Mouse (Mus musculus) limb, embryonic 14.5 days (tissue): ENCODE measurements around the gene Gm20532. TPM values are rescaled to one million over a fixed set of nuclear protein-coding genes. Genes with fewer than 3 reads are reported as not detected.

Experiments
- ATAC-seq: fragments of 200-750 bp; cut with Nextera tagmentation; 2 replicates; pipeline ENCODE4 v1.8.0; 2017; ENCODE audit warnings: low read depth, moderate number of reproducible peaks, moderate TSS enrichment; ENCODE audit not compliant: low FRiP score
- DNase-seq: peaks from one replicate; pipeline ENCODE4 v3.0.0-alpha.2; 2015; ENCODE audit warnings: low spot score
- H3K27ac ChIP-seq: fragments of 300-500 bp; sonication (generic); replicated peaks from 2 replicates; pipeline ENCODE4 v1.5.1; 2014; ENCODE audit warnings: low read depth, mild to moderate bottlenecking, low read length, moderate library complexity, mixed read lengths
- H3K27me3 ChIP-seq: fragments of 300-500 bp; sonication (generic); 2 replicates; pipeline ENCODE4 v1.6.1; 2014; ENCODE audit warnings: low read length, mixed read lengths; ENCODE audit not compliant: control insufficient read depth, insufficient read depth
- H3K36me3 ChIP-seq: fragments of 300-500 bp; sonication (generic); 2 replicates; pipeline ENCODE4 v1.6.1; 2014; ENCODE audit warnings: mild to moderate bottlenecking, low read length, moderate library complexity, mixed read lengths; ENCODE audit not compliant: control insufficient read depth, insufficient read depth
- H3K4me1 ChIP-seq: fragments of 300-500 bp; sonication (generic); 2 replicates; pipeline ENCODE4 v1.6.1; 2014; ENCODE audit warnings: antibody characterized with exemption, low read length, mixed read lengths; ENCODE audit not compliant: control insufficient read depth, insufficient read depth
- H3K4me2 ChIP-seq: fragments of 300-500 bp; sonication (generic); replicated peaks from 2 replicates; pipeline ENCODE4 v1.6.1; 2014; ENCODE audit warnings: low read depth, mild to moderate bottlenecking, low read length, moderate library complexity; ENCODE audit not compliant: severe bottlenecking
- H3K4me3 ChIP-seq: fragments of 300-500 bp; sonication (generic); replicated peaks from 2 replicates; pipeline ENCODE4 v1.5.1; 2014; ENCODE audit warnings: low read length
- H3K9ac ChIP-seq: fragments of 300-500 bp; sonication (generic); 2 replicates; pipeline ENCODE4 v1.6.1; 2014; ENCODE audit warnings: mild to moderate bottlenecking, low read depth, low read length, moderate library complexity; ENCODE audit not compliant: severe bottlenecking
- H3K9me3 ChIP-seq: fragments of 300-500 bp; sonication (generic); 2 replicates; pipeline ENCODE4 v1.6.1; 2016; ENCODE audit warnings: low read length; ENCODE audit not compliant: control insufficient read depth
- POLR2A ChIP-seq: fragments of 200-500 bp; IDR thresholded peaks from 2 replicates; pipeline ENCODE4 v1.8.0; 2012; ENCODE audit warnings: inconsistent platforms, mild to moderate bottlenecking, moderate library complexity, borderline replicate concordance; ENCODE audit not compliant: insufficient read depth, insufficient read length; ENCODE audit errors: extremely low read depth
- WGBS: fragments of 180-500 bp; shearing (Covaris S2); extraction: QIAGEN DNeasy Blood & Tissue Kit; methylation state at CpG from one replicate; pipeline ENCODE4 v1.1.7; 2014; 5-methylcytosine and 5-hydroxymethylcytosine counted together
- polyA plus RNA-seq, 2 experiments: library from polyadenylated mRNA; depleted of rRNA in 1 of 2; stranded (reverse) in 1 of 2; unstranded in 1 of 2; fragments of >200 nt; fragmentation: Nextera tagmentation in 1 of 2; extraction: Ambion mirVana in 1 of 2; gene quantifications; 2 replicates each; pipeline versions ENCODE4 v1.2.1 to v1.2.3; 2012 to 2014

The Gm20532 gene
- polyA plus RNA-seq, 2 experiments = not detected

GRCm38 (mm10) chr2:26632541-26633395 lies 46.3 kb downstream of the Gm20532 start:
- WGBS = 76% methylated on average over 16 of the region's 16 CpGs
- no peak for TF ChIP-seq POLR2A
- Histone ChIP-seq H3K27me3 (no peaks in the 10 kb centered on the region), H3K4me3 (no peak overlapping the region), H3K4me1 (peaks cover 19% of the 10 kb centered on the region), H3K9ac (0 out of 2 replicates have a peak overlapping the region, but pooled peaks have one; percentile 22), H3K36me3 (peaks cover 49% of the 10 kb centered on the region), H3K4me2 (no peak overlapping the region), H3K27ac (no peak overlapping the region), H3K9me3 (no peaks in the 10 kb centered on the region)
- no peak for DNase-seq
- no peak for ATAC-seq

GRCm38 (mm10) chr2:26633953-26634530 lies 47.6 kb downstream of the Gm20532 start:
- no peak for TF ChIP-seq POLR2A
- Histone ChIP-seq H3K4me2 (no peak overlapping the region), H3K4me3 (no peak overlapping the region), H3K9ac (no peak overlapping the region), H3K27ac (no peak overlapping the region; the same call in 1 of the 2 replicates), H3K27me3 (no peaks in the 10 kb centered on the region), H3K36me3 (peaks cover 61% of the 10 kb centered on the region), H3K9me3 (no peaks in the 10 kb centered on the region), H3K4me1 (peaks cover 27% of the 10 kb centered on the region)
- WGBS = 68% methylated on average over 4 of the region's 4 CpGs
- ATAC-seq = no peak
- DNase-seq = no peak

GRCm38 (mm10) chr2:26634629-26635488 lies 48.4 kb downstream of the Gm20532 start:
- H3K4me2 ChIP-seq = no peak overlapping the region
- H3K27me3 ChIP-seq = no peaks in the 10 kb centered on the region
- H3K27ac ChIP-seq = no peak overlapping the region
- ATAC-seq (no peak), DNase-seq (no peak)
- H3K9ac ChIP-seq = no peak overlapping the region
- 0 out of 2 replicates have a peak, but pooled peaks have one; percentile 7 for TF ChIP-seq POLR2A
- no peak overlapping the region for H3K4me3 ChIP-seq
- H3K9me3 ChIP-seq = no peaks in the 10 kb centered on the region
- 62% methylated on average over 12 of the region's 12 CpGs for WGBS
- H3K4me1 ChIP-seq = peaks cover 20% of the 10 kb centered on the region
- H3K36me3 ChIP-seq = peaks cover 62% of the 10 kb centered on the region

- 78% methylated on average over 21 of the region's 21 CpGs for WGBS
- H3K4me2 ChIP-seq = no peak overlapping the region
- H3K9ac ChIP-seq = no peak overlapping the region
- no peak for DNase-seq
- ATAC-seq = no peak
- no peak overlapping the region for H3K27ac ChIP-seq
- H3K4me3 ChIP-seq = no peak overlapping the region
- no peaks in the 10 kb centered on the region for H3K9me3 ChIP-seq
- peaks cover 60% of the 10 kb centered on the region for H3K36me3 ChIP-seq
- no peaks in the 10 kb centered on the region for H3K27me3 ChIP-seq
- H3K4me1 ChIP-seq = peaks cover 23% of the 10 kb centered on the region
- no peak for TF ChIP-seq POLR2A
Observed at GRCm38 (mm10) chr2:26635489-26636324, 49.3 kb downstream of the Gm20532 start.
